Mouse (Mus musculus) lung, embryonic 15.5 days (tissue): ENCODE measurements around the gene Glrx3. TPM values are rescaled to one million over a fixed set of nuclear protein-coding genes. Genes with fewer than 3 reads are reported as not detected.
A peak's percentile ranks its signal among the peaks of the same experiment; 100 is the strongest.
"Not testable (repeated sequence)": the region's sequence is repeated elsewhere in the genome, so short reads cannot be mapped to it uniquely, and the experiment has no call there.

ENCODE experiments used
- ATAC-seq: fragments of 200-750 bp; cut with Nextera tagmentation; 2 replicates; pipeline ENCODE4 v1.8.0; 2017; ENCODE audit warnings: moderate number of reproducible peaks, borderline replicate concordance; ENCODE audit not compliant: low FRiP score, low TSS enrichment; ENCODE audit errors: extremely low read depth
- H3K27ac ChIP-seq: fragments of 300-500 bp; sonication (generic); 2 replicates; pipeline ENCODE4 v1.5.1; 2015; ENCODE audit warnings: moderate library complexity, mild to moderate bottlenecking, inconsistent platforms
- H3K27me3 ChIP-seq: fragments of 300-500 bp; sonication (generic); 2 replicates; pipeline ENCODE4 v1.6.1; 2015; ENCODE audit warnings: inconsistent platforms
- H3K36me3 ChIP-seq: fragments of 300-500 bp; sonication (generic); 2 replicates; pipeline ENCODE4 v1.6.1; 2015; ENCODE audit warnings: inconsistent platforms
- H3K4me1 ChIP-seq: fragments of 300-500 bp; sonication (generic); 2 replicates; pipeline ENCODE4 v1.6.1; 2015; ENCODE audit warnings: inconsistent platforms
- H3K4me2 ChIP-seq: fragments of 300-500 bp; sonication (generic); 2 replicates; pipeline ENCODE4 v1.6.1; 2015; ENCODE audit warnings: inconsistent platforms, mild to moderate bottlenecking, moderate library complexity
- H3K4me3 ChIP-seq: fragments of 300-500 bp; sonication (generic); 2 replicates; pipeline ENCODE4 v1.5.1; 2015; ENCODE audit warnings: mild to moderate bottlenecking, inconsistent platforms
- H3K9ac ChIP-seq: fragments of 300-500 bp; sonication (generic); 2 replicates; pipeline ENCODE4 v1.6.1; 2015; ENCODE audit warnings: inconsistent platforms
- H3K9me3 ChIP-seq: fragments of 300-500 bp; sonication (generic); 2 replicates; pipeline ENCODE4 v1.6.1; 2016; ENCODE audit warnings: inconsistent platforms
- WGBS: fragments of 180-500 bp; shearing (Covaris S2); methylation state at CpG from one replicate; pipeline ENCODE4 v1.1.7; 2015; 5-methylcytosine and 5-hydroxymethylcytosine counted together
- polyA plus RNA-seq: library from polyadenylated mRNA; unstranded; fragments of >200 nt; fragmentation: Nextera tagmentation; extraction: Ambion mirVana; gene quantifications from 2 replicates; pipeline ENCODE4 v1.2.1, GENCODE M21; 2015

Glrx3 gene
- polyA plus RNA-seq, 1 experiment from 2014 or later, result 225 TPM

- H3K27ac ChIP-seq, result no peak overlapping the region
- no peaks in the 10 kb centered on the region for H3K27me3 ChIP-seq
- no peaks in the 10 kb centered on the region for H3K9me3 ChIP-seq
- H3K4me1 ChIP-seq, result no peaks in the 10 kb centered on the region
- no peak overlapping the region for H3K4me3 ChIP-seq
- ATAC-seq, result no peak
- 42% methylated on average over 4 of the region's 4 CpGs for WGBS
- no peaks in the 10 kb centered on the region for H3K36me3 ChIP-seq
- H3K9ac ChIP-seq, result no peak overlapping the region
- no peak overlapping the region for H3K4me2 ChIP-seq
Observed at GRCm38 (mm10) chr7:137426693-137427092, 10.7 kb upstream of the Glrx3 start.

GRCm38 (mm10) chr7:137431769-137432603, 5.4 kb upstream of the Glrx3 start:
- 64% methylated on average over 13 of the region's 13 CpGs for WGBS
- Histone ChIP-seq H3K9ac (no peak overlapping the region), H3K27ac (no peak overlapping the region), H3K27me3 (no peaks in the 10 kb centered on the region), H3K4me3 (no peak overlapping the region), H3K36me3 (no peaks in the 10 kb centered on the region), H3K4me1 (no peaks in the 10 kb centered on the region), H3K9me3 (no peaks in the 10 kb centered on the region), H3K4me2 (no peak overlapping the region)
- no peak for ATAC-seq

- H3K9me3 ChIP-seq, result no peaks in the 10 kb centered on the region
- no peaks in the 10 kb centered on the region for H3K36me3 ChIP-seq
- no peak overlapping the region for H3K9ac ChIP-seq
- H3K27me3 ChIP-seq, result no peaks in the 10 kb centered on the region
- 0 out of 2 replicates have a peak, but pooled peaks have one; percentile 1 for ATAC-seq
- peaks cover 10% of the 10 kb centered on the region for H3K4me1 ChIP-seq
- peak overlapping the region; percentile 68 for H3K4me2 ChIP-seq
- peak overlapping the region; percentile 82; the same call in 1 of the 2 replicates for H3K27ac ChIP-seq
- 82% methylated on average over 6 of the region's 6 CpGs for WGBS
- peak overlapping the region; percentile 83 for H3K4me3 ChIP-seq
Observed at GRCm38 (mm10) chr7:137436901-137437300, 513 bp upstream of the Glrx3 start.

GRCm38 (mm10) chr7:137438179-137438550, 751 bp downstream of the Glrx3 start:
- Histone ChIP-seq H3K36me3 (no peaks in the 10 kb centered on the region), H3K9me3 (no peaks in the 10 kb centered on the region), H3K4me3 (peak overlapping the region; percentile 83), H3K9ac (peak overlapping the region; percentile 91), H3K4me2 (peak overlapping the region; percentile 68), H3K27ac (peak overlapping the region; percentile 82), H3K4me1 (peaks cover 10% of the 10 kb centered on the region), H3K27me3 (no peaks in the 10 kb centered on the region)
- ATAC-seq, result 0 out of 2 replicates have a peak, but pooled peaks have one; percentile 12
- 5% methylated on average over 7 of the region's 7 CpGs for WGBS

- peaks cover 10% of the 10 kb centered on the region for H3K4me1 ChIP-seq
- H3K27me3 ChIP-seq, H3K27ac ChIP-seq, H3K36me3 ChIP-seq, ATAC-seq, H3K9me3 ChIP-seq, H3K9ac ChIP-seq: not testable (repeated sequence)
- WGBS, result 80% methylated on average over 7 of the region's 7 CpGs
- peak overlapping the region; percentile 68 for H3K4me2 ChIP-seq
- peak overlapping the region; percentile 83 for H3K4me3 ChIP-seq
Observed at GRCm38 (mm10) chr7:137438962-137439361, 1.5 kb downstream of the Glrx3 start.

- peaks cover 19% of the 10 kb centered on the region for H3K36me3 ChIP-seq
- no peak overlapping the region for H3K9ac ChIP-seq
- no peak overlapping the region for H3K4me3 ChIP-seq
- no peak overlapping the region for H3K27ac ChIP-seq
- H3K4me2 ChIP-seq, result no peak overlapping the region
- H3K9me3 ChIP-seq, result no peaks in the 10 kb centered on the region
- H3K4me1 ChIP-seq, result peaks cover 8% of the 10 kb centered on the region
- ATAC-seq, result no peak
- WGBS, result 94% methylated on average over 4 of the region's 4 CpGs
- H3K27me3 ChIP-seq, result no peaks in the 10 kb centered on the region
Observed at GRCm38 (mm10) chr7:137442951-137443350, 5.5 kb downstream of the Glrx3 start.

- H3K36me3 ChIP-seq, result peaks cover 26% of the 10 kb centered on the region
- H3K9me3 ChIP-seq, result no peaks in the 10 kb centered on the region
- no peaks in the 10 kb centered on the region for H3K27me3 ChIP-seq
- no peak overlapping the region for H3K27ac ChIP-seq
- no peak overlapping the region for H3K4me2 ChIP-seq
- no peak overlapping the region for H3K9ac ChIP-seq
- WGBS, result 92% methylated on average over 12 of the region's 12 CpGs
- no peak overlapping the region for H3K4me3 ChIP-seq
- ATAC-seq, result no peak
- H3K4me1 ChIP-seq, result no peaks in the 10 kb centered on the region
Observed at GRCm38 (mm10) chr7:137445321-137445720, 7.9 kb downstream of the Glrx3 start.

- no peak overlapping the region for H3K4me3 ChIP-seq
- H3K27me3 ChIP-seq, result no peaks in the 10 kb centered on the region
- no peak overlapping the region for H3K27ac ChIP-seq
- 80% methylated on average over 5 of the region's 5 CpGs for WGBS
- no peak overlapping the region for H3K4me2 ChIP-seq
- no peak for ATAC-seq
- no peaks in the 10 kb centered on the region for H3K9me3 ChIP-seq
- H3K4me1 ChIP-seq, result 0 out of 2 replicates have a peak, but pooled peaks cover 3% of the 10 kb centered on the region
- peaks cover 54% of the 10 kb centered on the region for H3K36me3 ChIP-seq
- H3K9ac ChIP-seq, result no peak overlapping the region
Observed at GRCm38 (mm10) chr7:137461396-137461795, 24.0 kb downstream of the Glrx3 start.

- Histone ChIP-seq H3K4me1 (no peaks in the 10 kb centered on the region), H3K36me3 (peaks cover 47% of the 10 kb centered on the region), H3K27ac (no peak overlapping the region), H3K4me2 (no peak overlapping the region), H3K9me3 (no peaks in the 10 kb centered on the region), H3K9ac (no peak overlapping the region), H3K27me3 (no peaks in the 10 kb centered on the region), H3K4me3 (no peak overlapping the region)
- no peak for ATAC-seq
- WGBS, result 75% methylated on average over 4 of the region's 4 CpGs
Observed at GRCm38 (mm10) chr7:137468174-137468573, 30.8 kb downstream of the Glrx3 start.

GRCm38 (mm10) chr7:137471431-137472120, 34.2 kb downstream of the Glrx3 start:
- Histone ChIP-seq H3K4me3 (no peak overlapping the region), H3K9ac (no peak overlapping the region), H3K27me3 (peaks cover 5% of the 10 kb centered on the region; the same call in 1 of the 2 replicates), H3K27ac (no peak overlapping the region), H3K4me1 (no peaks in the 10 kb centered on the region), H3K4me2 (no peak overlapping the region), H3K9me3 (no peaks in the 10 kb centered on the region), H3K36me3 (peaks cover 24% of the 10 kb centered on the region)
- WGBS, result 53% methylated on average over 7 of the region's 7 CpGs
- no peak for ATAC-seq

- Histone ChIP-seq H3K4me3 (no peak overlapping the region), H3K9ac (no peak overlapping the region), H3K4me1 (no peaks in the 10 kb centered on the region), H3K27me3 (peaks cover 7% of the 10 kb centered on the region; the same call in 1 of the 2 replicates), H3K27ac (no peak overlapping the region), H3K36me3 (peaks cover 19% of the 10 kb centered on the region), H3K4me2 (no peak overlapping the region), H3K9me3 (no peaks in the 10 kb centered on the region)
- 73% methylated on average over 6 of the region's 6 CpGs for WGBS
- 0 out of 2 replicates have a peak, but pooled peaks have one; percentile 27 for ATAC-seq
Observed at GRCm38 (mm10) chr7:137472149-137472548, 34.7 kb downstream of the Glrx3 start.
